Mouse (Mus musculus) megakaryocyte, embryonic 14.5 days (primary cell): ENCODE data around the gene Rbp1.

ENCODE experiments used
- FLI1 ChIP-seq: IDR thresholded peaks from 2 replicates; pipeline ENCODE4 v1.6.1; 2012; ENCODE audit warnings: low read length, inconsistent platforms, mixed read lengths
- GATA1 ChIP-seq: IDR thresholded peaks from 3 replicates; pipeline ENCODE4 v1.6.1; 2012; ENCODE audit warnings: mixed read lengths, low read length, inconsistent platforms, borderline replicate concordance

GRCm38 (mm10) chr9:98433956-98434588 lies 11.3 kb downstream of the Rbp1 start:
- TF ChIP-seq GATA1, result no peak
- TF ChIP-seq FLI1, result no peak
